Mouse (Mus musculus) spleen, adult 2 months (tissue): ENCODE measurements at regions not wholly inside any gene's neighbourhood (a gene's known extent, or its start where the extent isn't known, plus 50 kb on each side); places are given as distances from the start of the nearest gene placed in this dataset.

Source experiments
- CTCF ChIP-seq: fragments of 200-500 bp; IDR thresholded peaks from 2 replicates; pipeline ENCODE4 v1.5.1; 2011; ENCODE audit warnings: mild to moderate bottlenecking, inconsistent platforms; ENCODE audit not compliant: insufficient read depth, insufficient read length, insufficient replicate concordance; ENCODE audit errors: extremely low read depth
- POLR2A ChIP-seq: fragments of 200-500 bp; IDR thresholded peaks from 2 replicates; pipeline ENCODE4 v1.6.1; 2011; ENCODE audit warnings: low read depth, low read length, inconsistent platforms

GRCm38 (mm10) chr11:71642886-71643285, 106.8 kb upstream of the Wscd1 start:
- no peak for TF ChIP-seq POLR2A
- no peak for TF ChIP-seq CTCF
